Mouse (Mus musculus): ENCODE results near the gene Fkbp1a. TPM values are rescaled to one million over a fixed set of nuclear protein-coding genes. Genes with fewer than 3 reads are reported as not detected.

Fkbp1a gene
- total and polyA plus RNA-seq, 3 experiments = 48.3 to 388 (median 76.5) TPM

DNA sequence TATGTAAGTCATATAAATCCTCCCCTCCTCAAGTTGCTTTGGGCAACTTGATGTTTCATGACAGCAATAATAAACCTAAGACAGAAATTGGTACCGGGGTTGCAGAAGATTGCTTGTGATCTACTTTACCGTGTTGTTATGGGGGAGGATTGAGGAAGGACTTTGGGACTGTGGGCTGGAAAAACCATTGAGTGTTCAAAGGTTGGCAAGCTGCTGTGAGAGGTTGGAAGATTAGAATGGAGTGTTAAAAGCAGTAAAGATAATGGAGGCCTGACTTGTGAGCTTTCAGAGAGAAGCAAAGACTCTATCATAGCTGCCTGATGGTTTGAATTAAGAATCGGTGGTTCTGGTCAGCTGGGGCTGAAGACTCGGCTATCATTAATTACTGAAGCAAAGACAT is 36.9 kb downstream of the Fkbp1a start:
- no peak overlapping the region for H3K4me3 ChIP-seq (replicated peaks in 1 of 3; ENCODE audit: low read depth in 2 of 3, low read length in 2 of 3, poor library complexity in 1 of 3)
- H3K4me1 ChIP-seq (ENCODE audit: control insufficient read depth in 1 of 2, insufficient read depth in 2 of 2) = peaks cover 0 to 18% of the 10 kb centered on the region in 2 experiments; a peak in 3 of 4 replicates
- in situ Hi-C loops (cut with MboI; ENCODE audit: low pct_ligation_motif_present, low pct_unique_long_range_greater_than_20kb, low sequenced_read_pairs) = loop anchor here (25.0 kb wide), 1 partner anchor 283 kb away; no protein-coding TSS in a partner anchor
- dilution Hi-C loops (cut with MboI; ENCODE audit: extremely low pct_ligation_motif_present, extremely low pct_unique_long_range_greater_than_20kb, low sequenced_read_pairs) = no loop called here
- H3K27ac ChIP-seq (ENCODE audit: insufficient read depth, low read depth) = no peak overlapping the region
- DNase-seq (ENCODE audit: extremely low read depth) = no peak
- no peaks in the 10 kb centered on the region for H3K36me3 ChIP-seq (replicated peaks in 1 of 2; ENCODE audit: control insufficient read depth in 1 of 2, insufficient read depth in 1 of 2, low read length in 1 of 2)
- no peak overlapping the region for H3K9ac ChIP-seq (ENCODE audit: insufficient read depth, low read depth)
- peaks cover 5% of the 10 kb centered on the region for H3K27me3 ChIP-seq (replicated peaks)
- peaks cover 2% of the 10 kb centered on the region for H3K9me3 ChIP-seq (replicated peaks; ENCODE audit: low read length)
- H3K79me2 ChIP-seq (replicated peaks; ENCODE audit: control insufficient read depth, extremely low read depth, insufficient read depth, poor library complexity, severe bottlenecking) = no peaks in the 10 kb centered on the region
- H3K4me2 ChIP-seq (ENCODE audit: insufficient read depth, low read depth, poor library complexity, severe bottlenecking) = no peak overlapping the region
- TF ChIP-seq RAD21 (IDR thresholded peaks at IDR 0.05; ENCODE audit: low read depth, low read length) (no peak), POLR2A (IDR thresholded peaks at IDR 0.05; ENCODE audit: low read depth, low read length) (no peak), PAX5 (IDR thresholded peaks at IDR 0.05; ENCODE audit: low read length) (no peak), RCOR1 (conservative IDR thresholded peaks at IDR 0.05; ENCODE audit: low read depth, low read length) (no peak), CHD1 (IDR thresholded peaks at IDR 0.05; ENCODE audit: low read depth, low read length) (no peak), SIN3A (IDR thresholded peaks at IDR 0.05; ENCODE audit: low read length) (no peak), TBP (conservative IDR thresholded peaks at IDR 0.05; ENCODE audit: low read depth, low read length) (no peak), NRF1 (IDR thresholded peaks at IDR 0.05; ENCODE audit: low read depth, low read length) (no peak), SMC3 (IDR thresholded peaks at IDR 0.05; ENCODE audit: low read depth, low read length) (no peak), HCFC1 (IDR thresholded peaks at IDR 0.05; ENCODE audit: low read depth, low read length) (no peak), EP300 (IDR thresholded peaks at IDR 0.05; ENCODE audit: low read length) (no peak), CHD2 (IDR thresholded peaks at IDR 0.05; ENCODE audit: low read length) (no peak), ELF1 (IDR thresholded peaks at IDR 0.05; ENCODE audit: low read depth, low read length) (no peak), MAZ (IDR thresholded peaks at IDR 0.05; ENCODE audit: low read depth, low read length) (no peak), BHLHE40 (IDR thresholded peaks at IDR 0.05; ENCODE audit: low read depth, low read length) (no peak)

DNA sequence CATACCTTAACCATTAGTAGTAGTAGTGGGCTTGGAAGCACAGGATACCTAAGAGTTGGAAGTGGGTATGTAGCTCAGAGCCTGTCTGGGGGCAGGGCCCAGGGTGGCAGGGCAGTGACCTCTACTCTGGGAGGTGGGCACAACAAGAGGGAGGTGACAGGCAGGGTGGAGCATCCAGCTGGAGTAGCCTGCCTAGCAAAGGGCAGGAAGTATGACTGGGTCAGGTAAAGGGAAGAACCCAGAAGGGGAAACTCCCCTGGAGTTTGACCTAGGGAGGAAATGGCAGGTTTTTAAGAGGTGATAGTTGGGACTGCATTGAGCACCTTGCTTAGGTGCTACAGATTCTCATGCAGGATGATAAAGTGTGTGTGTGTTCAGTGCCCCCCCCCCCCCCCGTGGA is 38.7 kb downstream of the Fkbp1a start:
- no peak for DNase-seq (ENCODE audit: extremely low read depth)
- no peaks in the 10 kb centered on the region for H3K79me2 ChIP-seq (replicated peaks; ENCODE audit: control insufficient read depth, extremely low read depth, insufficient read depth, poor library complexity, severe bottlenecking)
- H3K9me3 ChIP-seq (replicated peaks; ENCODE audit: low read length) = peaks cover 2% of the 10 kb centered on the region
- no peaks in the 10 kb centered on the region for H3K36me3 ChIP-seq (replicated peaks in 1 of 2; ENCODE audit: control insufficient read depth in 1 of 2, insufficient read depth in 1 of 2, low read length in 1 of 2)
- no peak overlapping the region for H3K9ac ChIP-seq (ENCODE audit: insufficient read depth, low read depth)
- TF ChIP-seq RCOR1 (conservative IDR thresholded peaks at IDR 0.05; ENCODE audit: low read depth, low read length) = no peak
- no peak for TF ChIP-seq MYC (IDR thresholded peaks at IDR 0.05; ENCODE audit: low read depth, low read length)
- TF ChIP-seq CHD2 (IDR thresholded peaks at IDR 0.05; ENCODE audit: low read length) = no peak
- no peak for TF ChIP-seq MAX (IDR thresholded peaks at IDR 0.05; ENCODE audit: low read length)
- TF ChIP-seq SIN3A (IDR thresholded peaks at IDR 0.05; ENCODE audit: low read length) = no peak
- no peak for TF ChIP-seq PAX5 (IDR thresholded peaks at IDR 0.05; ENCODE audit: low read length)
- TF ChIP-seq ZKSCAN1 (IDR thresholded peaks at IDR 0.05; ENCODE audit: borderline replicate concordance, low read depth, low read length) = no peak
- no peak for TF ChIP-seq TBP (conservative IDR thresholded peaks at IDR 0.05; ENCODE audit: low read depth, low read length)
- no peak for TF ChIP-seq SMC3 (IDR thresholded peaks at IDR 0.05; ENCODE audit: low read depth, low read length)
- TF ChIP-seq JUN (IDR thresholded peaks at IDR 0.05; ENCODE audit: insufficient read depth, low read depth, low read length) = no peak
- TF ChIP-seq POLR2A (IDR thresholded peaks at IDR 0.05; ENCODE audit: low read depth, low read length) = no peak
- TF ChIP-seq EP300 (IDR thresholded peaks at IDR 0.05; ENCODE audit: low read length) = no peak
- no peak for TF ChIP-seq TCF12 (IDR thresholded peaks at IDR 0.05; ENCODE audit: low read depth, low read length)
- TF ChIP-seq NRF1 (IDR thresholded peaks at IDR 0.05; ENCODE audit: low read depth, low read length) = no peak
- no peak for TF ChIP-seq ZC3H11A (IDR thresholded peaks at IDR 0.05; ENCODE audit: low read depth, low read length)
- no peak for TF ChIP-seq GABPA (IDR thresholded peaks at IDR 0.05; ENCODE audit: insufficient replicate concordance, low read depth, low read length)
- TF ChIP-seq ZMIZ1 (IDR thresholded peaks at IDR 0.05; ENCODE audit: low read depth, low read length) = no peak
- dilution Hi-C loops (cut with MboI; ENCODE audit: extremely low pct_ligation_motif_present, extremely low pct_unique_long_range_greater_than_20kb, low sequenced_read_pairs) = no loop called here
- no peak overlapping the region for H3K27ac ChIP-seq (ENCODE audit: insufficient read depth, low read depth)
- in situ Hi-C loops (cut with MboI; ENCODE audit: low pct_ligation_motif_present, low pct_unique_long_range_greater_than_20kb, low sequenced_read_pairs) = loop anchor here (25.0 kb wide), 1 partner anchor 281 kb away; no protein-coding TSS in a partner anchor
- H3K4me3 ChIP-seq (replicated peaks in 1 of 3; ENCODE audit: low read depth in 2 of 3, low read length in 2 of 3, poor library complexity in 1 of 3) = no peak overlapping the region
- no peak overlapping the region for H3K4me2 ChIP-seq (ENCODE audit: insufficient read depth, low read depth, poor library complexity, severe bottlenecking)
- H3K4me1 ChIP-seq (ENCODE audit: control insufficient read depth in 1 of 2, insufficient read depth in 2 of 2) = peaks cover 0 to 14% of the 10 kb centered on the region in 2 experiments; a peak in 3 of 4 replicates
- peaks cover 5% of the 10 kb centered on the region for H3K27me3 ChIP-seq (replicated peaks)

All from CH12.LX (cell line).